Mouse (Mus musculus): ENCODE measurements around the gene Kcnc4.
A peak's percentile ranks its signal among the peaks of the same experiment; 100 is the strongest.

The Kcnc4 gene

DNA sequence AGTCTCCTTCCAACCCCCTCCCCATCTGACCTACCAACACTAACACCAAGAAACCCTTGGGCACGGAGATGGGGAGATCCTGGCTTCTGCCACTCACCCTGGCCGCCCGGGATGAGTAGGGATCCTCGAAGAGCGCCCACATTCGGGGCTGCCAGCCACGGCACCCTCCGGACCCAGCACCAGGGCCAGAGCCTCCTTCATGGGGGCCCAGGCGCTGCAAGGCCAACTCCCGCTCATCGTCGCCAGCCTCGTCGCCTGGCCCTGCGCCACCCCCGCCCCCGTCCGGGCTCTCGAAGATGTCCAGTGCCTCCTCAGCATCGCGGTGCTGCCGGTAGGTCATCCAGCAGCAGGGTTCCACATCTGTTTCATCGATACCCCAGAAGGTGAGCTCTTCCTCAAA is 1.2 kb downstream of the Kcnc4 start:
- no peak for DNase-seq (ENCODE audit: low spot score)

DNA sequence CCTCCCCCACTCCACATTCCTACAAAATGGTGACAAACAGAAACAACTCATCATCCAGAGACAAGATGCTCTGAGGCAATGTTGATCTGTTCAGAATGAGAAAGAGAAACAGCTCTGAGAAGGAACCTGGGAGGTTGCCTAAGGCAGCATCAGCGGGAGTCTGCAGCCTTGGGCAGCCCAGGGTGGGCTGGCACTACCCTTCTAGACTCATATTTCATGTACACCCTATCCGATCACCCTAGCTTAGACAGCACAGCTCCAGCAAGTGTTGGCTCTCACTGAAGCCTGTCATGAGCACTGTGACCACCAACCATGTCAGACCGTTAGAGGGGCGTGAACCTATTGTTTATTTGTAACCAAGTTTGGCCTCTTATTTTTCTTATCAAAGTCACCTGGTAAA is 5.1 kb downstream of the Kcnc4 start:
- no peak for DNase-seq (ENCODE audit: low spot score)

GRCm38 (mm10) chr3:107446822-107447221 is 12.5 kb downstream of the Kcnc4 start:
- no peak for DNase-seq (ENCODE audit: low spot score)

DNA sequence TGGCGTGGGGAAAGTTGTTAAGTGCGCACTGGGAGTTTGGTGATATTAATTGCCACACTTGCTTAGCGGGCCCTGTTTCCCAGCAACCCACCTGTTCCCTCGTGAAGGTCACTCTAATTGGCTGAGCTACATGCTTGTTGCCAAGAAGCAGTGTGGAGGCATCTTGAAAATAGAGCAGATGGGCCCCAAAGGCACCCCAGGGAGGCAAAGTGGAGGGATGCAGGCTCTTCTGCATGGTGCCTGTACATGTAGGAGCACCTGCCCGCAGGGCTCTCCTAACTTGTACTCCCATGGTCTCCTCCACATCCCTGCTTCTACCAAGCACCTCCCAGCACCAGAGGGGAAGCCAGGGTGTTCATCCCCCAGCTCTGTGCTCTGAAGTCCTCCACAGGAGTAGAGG is 15.5 kb downstream of the Kcnc4 start:
- no peak for DNase-seq (ENCODE audit: low spot score)

DNA sequence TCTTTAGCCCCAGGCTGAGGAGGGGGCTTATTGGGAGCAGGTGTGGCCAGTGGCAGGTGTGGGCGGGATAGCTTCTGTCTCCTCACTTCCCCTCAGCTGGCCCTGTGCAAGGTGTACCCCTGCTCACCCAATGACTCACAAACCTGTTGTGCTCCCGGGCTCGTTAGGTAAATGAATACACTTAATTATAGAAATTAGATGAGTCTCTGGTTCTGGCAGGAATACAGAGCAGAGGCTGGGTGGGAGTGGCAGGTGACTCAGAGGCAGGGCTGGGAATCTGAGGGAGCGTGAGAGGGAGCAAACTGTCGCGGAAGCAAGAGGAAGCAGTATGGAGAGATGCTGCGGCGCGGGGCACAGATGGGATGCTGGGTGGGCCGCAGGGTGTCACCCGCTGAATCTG is 17.2 kb downstream of the Kcnc4 start:
- peak; percentile 8 for DNase-seq (ENCODE audit: low spot score)

- DNase-seq (ENCODE audit: low spot score), result no peak
Measured at GRCm38 (mm10) chr3:107441306-107441705, 18.0 kb downstream of the Kcnc4 start.

DNA sequence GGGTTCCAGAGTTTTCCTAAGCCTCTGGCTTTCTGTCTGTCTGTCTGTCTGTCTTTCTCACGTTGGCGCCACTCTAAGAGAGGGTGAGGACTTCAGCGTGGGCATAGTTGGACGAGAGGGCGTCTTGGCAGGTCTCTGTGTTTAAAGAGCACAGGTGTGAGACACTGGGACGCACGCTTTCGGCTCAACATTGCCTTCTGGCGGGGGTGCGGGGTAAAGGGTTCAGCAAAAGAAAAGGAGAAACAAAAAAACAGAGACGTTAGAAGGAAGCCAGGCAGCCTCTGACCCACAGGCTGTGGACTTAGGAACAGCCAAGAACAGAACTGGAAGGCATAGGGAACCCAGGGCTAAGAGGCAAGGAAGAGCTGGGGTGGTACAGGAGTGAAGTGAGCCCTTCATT is 20.1 kb downstream of the Kcnc4 start:
- DNase-seq (ENCODE audit: low spot score), result no peak

- no peak for DNase-seq (ENCODE audit: low spot score)
Measured at GRCm38 (mm10) chr3:107437666-107438065, 21.7 kb downstream of the Kcnc4 start.

DNA sequence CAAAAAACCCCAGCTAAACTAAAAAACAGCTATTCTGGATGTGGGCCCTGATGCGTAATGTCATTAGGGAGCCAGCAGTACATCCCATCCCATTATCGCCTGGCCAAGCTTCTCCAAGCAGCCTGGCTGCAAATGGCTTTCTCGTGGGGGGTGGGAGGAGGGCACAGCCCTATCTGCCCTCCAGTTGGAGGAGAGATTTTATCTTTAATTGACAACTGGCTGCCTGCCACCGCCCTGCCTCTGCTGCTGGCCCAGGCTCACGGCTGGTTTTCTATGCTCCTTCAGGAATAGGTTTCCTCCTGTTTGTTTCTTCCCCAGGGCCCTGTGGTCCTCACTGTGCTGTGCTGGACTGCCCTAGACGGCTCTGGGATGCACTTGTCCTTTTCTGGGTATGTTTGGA is 22.9 kb downstream of the Kcnc4 start:
- DNase-seq (ENCODE audit: low spot score), result peak; percentile 19

DNA sequence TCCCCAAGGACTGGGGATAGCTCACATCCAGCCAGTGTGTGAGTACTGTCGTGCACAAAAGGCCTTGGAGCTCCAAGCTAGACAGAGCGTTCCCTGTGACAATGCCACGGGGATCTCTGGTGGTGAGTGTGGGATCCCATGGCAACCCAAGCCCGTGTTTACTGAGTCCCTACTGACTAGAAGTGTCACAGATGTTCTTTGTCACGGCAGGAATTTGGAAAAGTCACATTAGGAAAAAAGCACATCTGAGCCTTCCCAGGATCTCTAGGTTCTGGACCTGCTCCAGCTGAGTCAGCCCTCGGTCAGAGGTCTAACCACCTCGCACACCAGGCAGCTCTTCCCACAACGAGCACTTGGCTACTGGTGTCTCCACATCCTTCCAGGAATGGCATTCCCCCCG is 25.7 kb downstream of the Kcnc4 start:
- peak; percentile 12 for DNase-seq (ENCODE audit: low spot score)

GRCm38 (mm10) chr3:107431268-107431667 is 28.1 kb downstream of the Kcnc4 start:
- no peak for DNase-seq (ENCODE audit: low spot score)

GRCm38 (mm10) chr3:107424258-107425041 is 34.9 kb downstream of the Kcnc4 start:
- no peak for DNase-seq (ENCODE audit: low spot score)

DNA sequence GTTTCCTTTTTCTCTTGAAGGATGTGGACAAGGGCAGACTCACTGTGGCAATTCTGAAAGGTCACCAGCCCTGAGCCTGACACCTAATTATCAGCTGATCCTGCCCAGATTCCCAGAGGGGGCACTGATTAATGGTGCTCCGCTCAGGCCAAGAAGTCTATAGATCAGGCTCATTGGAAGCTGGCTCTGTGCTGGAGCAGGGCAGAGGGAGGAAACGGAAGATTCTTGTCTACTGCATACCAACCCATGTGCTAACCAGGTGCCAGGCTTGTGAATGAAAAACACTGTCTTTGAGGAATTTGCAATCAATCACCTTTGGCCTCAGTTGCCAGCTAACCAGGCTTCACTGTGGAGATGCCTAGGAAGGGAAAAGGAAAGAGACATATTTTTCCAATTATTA is 39.2 kb downstream of the Kcnc4 start:
- DNase-seq (ENCODE audit: low spot score), result no peak

DNA sequence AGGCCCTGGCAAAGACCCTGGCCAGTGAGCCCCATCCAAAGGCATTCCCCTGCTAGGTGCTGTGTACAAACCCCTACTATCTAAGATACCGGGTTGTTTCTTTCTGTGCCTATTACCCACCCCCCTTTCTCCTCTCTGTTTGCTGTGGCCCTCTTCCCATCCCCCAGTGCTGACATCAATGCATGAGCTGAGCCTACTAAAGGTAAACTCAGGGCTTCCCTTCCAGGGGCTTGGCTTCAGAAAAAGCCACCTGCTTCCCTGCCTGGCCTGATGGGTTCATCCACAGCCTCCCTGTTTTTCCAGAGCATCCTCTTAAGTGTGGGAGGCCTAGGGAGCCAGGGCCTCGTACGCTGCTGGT is 42.1 kb downstream of the Kcnc4 start:
- DNase-seq (ENCODE audit: low spot score), result no peak

- DNase-seq (ENCODE audit: low spot score), result no peak
Measured at GRCm38 (mm10) chr3:107416541-107417286, 42.6 kb downstream of the Kcnc4 start.

- DNase-seq (ENCODE audit: low spot score), result no peak
Measured at GRCm38 (mm10) chr3:107413093-107413492, 46.3 kb downstream of the Kcnc4 start.

DNA sequence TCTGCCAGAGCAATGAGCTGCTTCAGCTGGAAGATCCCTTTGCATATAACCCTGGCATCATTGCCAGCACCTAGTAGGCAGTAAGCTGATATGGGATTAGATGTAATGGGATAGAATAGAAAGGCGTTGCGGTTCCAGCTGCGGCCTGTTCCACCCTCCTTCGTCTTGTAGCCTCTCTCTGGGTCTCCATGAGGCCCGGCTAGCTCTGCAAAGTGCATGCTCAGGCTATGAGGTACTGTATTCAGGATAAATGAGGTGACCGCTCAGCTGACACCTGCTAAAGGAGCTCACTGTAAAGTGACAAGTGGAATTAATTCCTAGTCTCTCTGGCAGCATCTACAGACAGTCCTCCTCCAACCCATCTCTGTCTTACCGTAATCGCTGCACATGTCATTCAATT is 46.8 kb downstream of the Kcnc4 start:
- no peak for DNase-seq (ENCODE audit: low spot score)

GRCm38 (mm10) chr3:107411669-107412068 is 47.7 kb downstream of the Kcnc4 start:
- DNase-seq (ENCODE audit: low spot score), result no peak

GRCm38 (mm10) chr3:107401401-107401800 is 58.0 kb downstream of the Kcnc4 start:
- no peak for DNase-seq (ENCODE audit: low spot score)

GRCm38 (mm10) chr3:107399991-107400640 is 59.2 kb downstream of the Kcnc4 start:
- no peak for DNase-seq (ENCODE audit: low spot score)

DNA sequence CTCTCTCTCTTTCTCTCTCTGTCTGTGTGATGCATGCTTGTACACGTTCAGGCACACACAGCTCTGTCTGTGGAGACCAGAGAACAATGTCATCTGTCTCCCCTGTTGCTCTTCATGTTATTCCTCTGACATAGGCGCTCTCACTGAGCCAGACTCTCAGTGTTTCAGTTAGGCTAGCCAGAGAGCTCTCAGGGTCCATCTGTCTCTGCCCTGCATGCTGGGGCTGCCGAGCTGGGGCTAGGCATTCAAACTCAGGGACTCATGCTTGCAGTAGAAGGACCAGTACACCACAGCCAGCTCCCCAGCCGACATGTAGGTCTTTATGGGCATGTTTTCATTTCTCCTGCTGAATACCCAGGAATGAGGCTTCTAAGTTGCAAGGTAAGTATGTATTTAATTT is 68.2 kb downstream of the Kcnc4 start:
- no peak for DNase-seq (ENCODE audit: low spot score)
